Mouse (Mus musculus) heart, postnatal 0 days (tissue): ENCODE measurements around the gene Tssk1.

ENCODE experiments used
- CTCF ChIP-seq: IDR thresholded peaks from 2 replicates; pipeline ENCODE4 v1.5.1; 2016; ENCODE audit warnings: antibody characterized with exemption, control low read depth, low read depth
- EP300 ChIP-seq: IDR thresholded peaks from 2 replicates; pipeline ENCODE4 v1.6.1; 2016; ENCODE audit warnings: antibody characterized with exemption, low read depth

- no peak for TF ChIP-seq CTCF
- no peak for TF ChIP-seq EP300
Observed at GRCm38 (mm10) chr16:17889689-17890341, 4.2 kb upstream of the Tssk1 start.
